Mouse (Mus musculus) frontal cortex, adult 2 months (tissue): ENCODE measurements at regions not wholly inside any gene's neighbourhood (a gene's known extent, or its start where the extent isn't known, plus 50 kb on each side); places are given as distances from the start of the nearest gene placed in this dataset.

Experiments used
- DNase-seq, 2 experiments: peaks; one replicate each; pipeline ENCODE4 v3.0.0; 2022; ENCODE audit warnings: low spot score in 1 of 2; ENCODE audit errors: extremely low spot score in 1 of 2

DNA sequence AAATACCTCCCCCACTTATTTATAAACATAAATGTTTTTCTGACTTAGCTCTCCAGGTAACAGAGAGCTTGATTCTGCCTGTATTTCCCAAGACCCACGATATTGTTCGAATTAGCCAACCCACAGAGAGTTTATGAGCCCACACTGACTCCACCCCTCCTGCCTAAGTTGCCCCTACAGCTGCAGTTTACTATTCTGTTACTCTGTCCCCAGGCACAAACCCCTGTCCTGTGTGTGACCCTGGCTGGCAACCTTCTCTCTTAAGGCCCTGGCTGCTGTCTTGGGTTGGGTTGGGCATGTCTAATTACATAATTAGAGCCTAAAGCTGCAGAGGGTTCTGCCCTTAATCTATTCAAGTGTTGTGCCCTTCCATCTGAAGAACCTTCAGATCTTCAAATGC lies 116.4 kb upstream of the Adra1d start:
- no peak for DNase-seq

GRCm38 (mm10) chr2:131676736-131677135 lies 114.7 kb upstream of the Adra1d start:
- no peak for DNase-seq

DNA sequence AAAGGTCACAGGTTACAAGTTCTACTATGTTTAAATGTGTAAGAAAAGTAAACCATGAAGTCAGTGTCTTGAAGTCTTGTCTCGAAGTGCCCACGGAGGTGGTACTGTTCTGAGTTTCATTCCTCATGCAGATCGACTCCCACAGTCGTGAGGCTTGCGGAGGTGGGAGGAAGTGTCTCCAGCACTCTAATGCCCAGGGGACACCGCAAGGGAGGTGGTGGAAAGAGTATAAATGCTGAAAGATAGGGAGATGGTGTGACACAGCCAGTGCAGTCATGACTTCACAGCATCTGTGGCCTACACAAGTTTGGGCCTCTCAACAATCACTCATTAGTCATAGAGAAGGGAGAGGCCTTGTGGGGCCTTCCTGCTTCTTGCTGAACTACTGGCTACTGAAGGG lies 112.8 kb upstream of the Adra1d start:
- DNase-seq = peak; percentile 39 to 57

DNA sequence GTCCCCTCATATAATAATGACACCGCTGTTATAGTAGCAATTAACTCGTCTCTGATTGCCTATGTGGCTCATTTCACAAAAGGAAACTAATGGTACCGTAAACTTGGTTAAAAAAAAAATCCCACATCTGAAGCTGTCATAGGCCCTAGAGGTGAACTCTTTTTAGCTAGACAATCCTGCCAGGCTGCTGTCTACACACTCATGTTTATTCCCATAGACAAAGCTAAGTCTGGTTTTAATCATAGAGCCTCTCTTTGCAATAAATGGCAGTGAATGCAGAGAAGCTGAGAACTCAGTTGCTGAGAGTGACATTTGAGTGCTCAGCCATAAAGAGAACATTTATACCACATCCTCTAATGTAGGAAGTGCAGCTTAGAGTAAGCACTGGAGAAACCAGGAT lies 111.3 kb upstream of the Adra1d start:
- DNase-seq = no peak

GRCm38 (mm10) chr2:131672646-131673045 lies 110.6 kb upstream of the Adra1d start:
- DNase-seq = peak; percentile 50 to 69

GRCm38 (mm10) chr2:131672223-131672622 lies 110.1 kb upstream of the Adra1d start:
- DNase-seq = peak; percentile 36 to 66

DNA sequence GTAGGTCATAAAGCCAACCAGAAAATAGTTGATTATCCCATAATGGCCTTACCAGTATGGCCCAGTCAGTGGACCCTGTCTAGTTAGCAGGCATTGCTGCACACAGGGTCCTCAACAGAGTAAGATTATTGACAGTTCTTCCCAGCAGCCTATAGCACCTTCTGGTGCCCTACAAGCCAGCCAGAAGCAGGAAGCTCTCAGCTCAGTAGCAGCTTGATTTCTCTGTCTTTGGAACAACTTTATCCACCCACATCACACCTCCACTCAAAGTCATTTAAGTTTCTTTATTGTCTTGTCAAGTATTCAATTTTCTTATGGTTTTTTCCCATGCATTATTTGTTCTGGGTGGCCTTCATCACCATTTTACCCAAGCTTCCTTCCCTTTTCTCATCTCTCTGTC lies 108.8 kb upstream of the Adra1d start:
- peak; percentile 56 to 81 for DNase-seq

DNA sequence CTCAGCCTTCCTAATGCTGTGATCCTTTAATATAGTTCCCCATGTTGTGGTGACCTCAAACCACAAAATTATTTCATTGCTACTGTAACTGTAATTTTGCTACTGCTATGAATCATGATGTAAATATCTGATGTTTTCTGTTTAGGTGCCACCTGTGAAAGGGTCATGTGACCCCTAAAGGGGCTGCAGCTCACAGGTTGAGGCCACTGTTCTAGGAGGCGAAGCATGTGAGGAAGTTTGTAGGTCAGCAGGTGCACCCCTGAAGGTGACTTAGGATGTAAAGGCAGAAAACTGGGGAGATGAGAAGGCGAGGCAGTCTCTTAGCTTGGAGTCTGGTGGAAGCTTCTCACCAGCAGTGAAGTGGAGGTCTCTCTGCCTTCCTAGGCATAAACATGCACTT lies 105.8 kb upstream of the Adra1d start:
- DNase-seq = no peak

GRCm38 (mm10) chr2:131666841-131667364 lies 104.8 kb upstream of the Adra1d start:
- no peak for DNase-seq

- DNase-seq = peak; percentile 45 to 60
Observed at GRCm38 (mm10) chr2:131664575-131664974, 102.5 kb upstream of the Adra1d start.

- DNase-seq = no peak
Observed at GRCm38 (mm10) chr2:131663199-131663809, 101.2 kb upstream of the Adra1d start.

DNA sequence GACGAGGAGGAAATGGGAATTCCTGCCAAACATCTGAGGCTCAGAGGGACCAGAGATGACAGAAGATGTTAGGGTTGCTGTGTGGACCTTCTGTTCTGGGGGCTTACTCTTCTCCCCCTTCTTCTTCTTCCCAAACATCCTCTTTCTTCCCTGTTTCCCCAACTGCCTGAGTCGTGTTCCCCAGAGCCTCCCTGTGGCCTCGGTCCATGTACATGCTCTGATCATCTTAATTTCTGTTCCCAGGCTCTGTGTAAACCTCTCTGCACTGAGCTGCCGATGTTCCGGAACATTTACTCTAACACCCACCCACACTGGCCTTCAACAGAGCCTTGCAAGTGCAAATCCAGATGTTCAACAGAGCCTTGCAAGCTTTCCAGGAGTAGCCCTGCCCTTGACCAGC lies 90.1 kb upstream of the Adra1d start:
- DNase-seq = no peak

DNA sequence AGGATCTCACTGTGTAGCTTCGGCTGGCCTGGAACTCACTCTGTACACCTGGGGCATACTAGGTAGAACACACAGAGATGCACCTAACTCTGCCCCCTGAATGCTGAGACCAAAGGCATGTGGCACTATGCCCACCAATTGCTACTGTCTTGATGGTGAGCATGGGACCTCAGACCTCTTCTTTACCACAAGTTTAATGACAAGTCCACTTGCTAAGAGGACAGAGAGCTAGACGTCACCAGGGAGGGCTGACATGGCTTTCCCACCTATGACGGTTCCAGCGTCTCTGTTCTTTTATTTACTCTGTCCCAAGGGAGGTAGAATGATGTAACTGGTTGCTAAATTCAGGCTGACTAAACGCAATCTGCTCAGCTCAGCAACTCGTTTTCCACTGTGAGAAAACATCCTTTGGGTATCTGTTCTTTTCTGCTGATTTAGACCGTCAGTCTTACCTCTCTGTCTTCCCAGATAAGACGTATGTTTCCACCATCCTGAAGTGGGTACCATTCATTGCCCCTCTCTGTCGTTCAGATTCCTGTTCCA lies 88.6 kb upstream of the Adra1d start:
- DNase-seq = peak in 1 of 2 experiments; percentile 51

GRCm38 (mm10) chr2:131644166-131644858 lies 82.2 kb upstream of the Adra1d start:
- no peak for DNase-seq

DNA sequence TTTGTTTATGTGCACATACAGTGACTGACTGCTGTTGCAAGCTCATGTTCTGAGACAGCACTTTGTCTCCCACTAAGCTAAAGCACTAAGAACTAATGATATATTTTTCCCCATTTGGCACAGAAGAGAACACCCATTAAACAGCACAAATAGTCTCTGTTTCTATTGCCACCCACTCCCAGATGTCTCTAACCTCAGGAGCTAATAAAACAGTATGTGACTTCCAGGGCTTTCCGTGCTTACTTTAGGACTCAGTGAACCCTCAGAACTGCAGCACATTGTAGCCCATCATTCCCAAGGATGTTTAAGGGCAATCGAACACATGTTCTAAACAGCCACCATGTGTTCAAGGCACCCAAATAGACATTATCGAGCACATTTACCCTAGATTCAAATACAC lies 80.4 kb upstream of the Adra1d start:
- DNase-seq = no peak

- no peak for DNase-seq
Observed at GRCm38 (mm10) chr2:131638996-131639605, 77.0 kb upstream of the Adra1d start.

DNA sequence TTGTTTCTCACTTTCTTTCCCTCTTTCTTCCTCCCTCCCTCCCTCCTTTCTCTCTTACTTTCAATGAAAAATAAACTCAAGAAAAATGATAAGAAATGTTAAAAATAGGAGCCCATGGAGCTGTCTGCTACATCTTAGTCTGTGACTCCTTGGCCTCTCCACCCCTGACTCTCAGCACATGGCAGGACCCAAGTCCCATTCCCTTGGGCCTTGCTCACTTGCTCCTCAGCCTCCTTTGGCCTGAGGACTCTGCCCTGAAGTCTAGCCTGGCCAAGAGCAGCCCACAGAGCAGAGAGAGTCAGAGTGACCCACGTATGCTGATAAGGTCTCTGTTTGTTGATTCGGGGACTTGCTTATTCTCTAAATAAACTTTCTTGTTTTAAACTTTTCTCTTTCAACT lies 73.7 kb upstream of the Adra1d start:
- DNase-seq = no peak

- DNase-seq = no peak
Observed at GRCm38 (mm10) chr2:131617916-131618315, 55.8 kb upstream of the Adra1d start.

DNA sequence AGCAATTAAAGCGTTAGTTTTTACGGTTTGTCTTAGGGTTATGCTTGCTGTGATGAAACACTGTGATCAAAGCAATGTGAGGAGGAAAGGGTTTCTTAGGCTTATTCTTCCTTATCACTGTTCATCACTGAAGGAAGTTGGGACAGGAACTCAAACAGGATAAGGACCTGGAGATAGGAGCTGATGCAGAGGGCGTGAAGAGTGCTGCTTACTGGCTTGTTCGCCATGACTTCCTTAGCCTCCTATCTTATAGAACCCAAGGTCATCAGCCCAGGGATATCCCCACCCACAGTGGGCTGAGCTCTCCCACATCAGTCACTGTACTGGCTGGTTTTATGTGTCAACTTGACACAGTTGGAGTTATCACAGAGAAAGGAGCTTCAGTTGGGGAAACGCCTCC lies 50.4 kb upstream of the Adra1d start:
- no peak for DNase-seq
